Mouse (Mus musculus) heart, postnatal 36 days (tissue): ENCODE data around the gene Apobec3. TPM values are rescaled to one million over a fixed set of nuclear protein-coding genes. Genes with fewer than 3 reads are reported as not detected.
"Not testable (repeated sequence)": the region's sequence is repeated elsewhere in the genome, so short reads cannot be mapped to it uniquely, and the experiment has no call there.

Experiments
- DNase-seq, 2 experiments: peaks; one replicate each; pipeline ENCODE4 v3.0.0; 2021 to 2022
- intact Hi-C: fragments of 180-260 bp; cut with DNase I; formaldehyde crosslinking; loops from one replicate; pipeline ENCODE4 v1.15.1; 2025
- total RNA-seq, 2 experiments: library from RNA; stranded (reverse); gene quantifications; 2 replicates each; pipeline ENCODE4 v1.2.3; 2021

Apobec3 gene
- total RNA-seq, 2 experiments from 2014 or later: 7.7 to 7.8 TPM

DNA sequence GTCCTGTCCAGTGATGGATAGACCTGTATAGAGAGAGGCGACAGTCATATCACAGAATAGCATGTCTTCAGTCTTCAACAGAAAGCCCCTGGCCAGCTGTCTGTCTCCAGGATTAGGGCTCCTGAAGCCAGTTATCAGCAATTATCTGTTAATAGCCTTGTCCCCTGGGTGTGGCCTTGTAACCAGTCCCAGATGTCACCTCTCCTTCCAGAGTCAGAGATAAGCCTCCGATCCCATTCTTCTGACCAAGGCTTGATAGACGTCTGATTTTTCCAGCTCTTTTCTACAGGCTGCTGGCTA is 2.3 kb downstream of the Apobec3 start:
- DNase-seq: no peak
- intact Hi-C loops: loop anchor here (5.0 kb wide), 2 partner anchors 189 to 201 kb away; partner anchors contain the start of gene Gtpbp1

DNA sequence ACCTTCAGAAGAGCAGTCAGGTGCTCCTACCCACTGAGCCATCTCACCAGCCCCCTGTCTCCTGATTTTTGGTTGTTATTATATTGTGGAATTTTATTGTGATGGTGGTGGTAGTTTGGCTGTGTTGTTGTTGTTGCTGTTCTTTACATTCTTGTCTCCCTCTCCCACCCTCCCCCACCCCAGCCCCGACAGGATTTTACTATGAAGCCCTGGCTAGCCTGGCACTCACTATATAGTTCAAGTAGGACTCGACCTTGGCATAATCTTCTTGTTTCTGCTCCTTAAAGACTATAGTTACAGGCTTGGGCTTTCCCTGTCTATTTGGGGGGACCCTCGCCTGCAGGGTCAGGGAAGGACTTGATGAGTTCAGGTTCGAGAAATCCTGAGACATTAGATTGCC is 2.9 kb downstream of the Apobec3 start:
- intact Hi-C loops: loop anchor here (5.0 kb wide), 2 partner anchors 188 to 202 kb away; partner anchors contain the start of gene Gtpbp1
- DNase-seq: no peak

DNA sequence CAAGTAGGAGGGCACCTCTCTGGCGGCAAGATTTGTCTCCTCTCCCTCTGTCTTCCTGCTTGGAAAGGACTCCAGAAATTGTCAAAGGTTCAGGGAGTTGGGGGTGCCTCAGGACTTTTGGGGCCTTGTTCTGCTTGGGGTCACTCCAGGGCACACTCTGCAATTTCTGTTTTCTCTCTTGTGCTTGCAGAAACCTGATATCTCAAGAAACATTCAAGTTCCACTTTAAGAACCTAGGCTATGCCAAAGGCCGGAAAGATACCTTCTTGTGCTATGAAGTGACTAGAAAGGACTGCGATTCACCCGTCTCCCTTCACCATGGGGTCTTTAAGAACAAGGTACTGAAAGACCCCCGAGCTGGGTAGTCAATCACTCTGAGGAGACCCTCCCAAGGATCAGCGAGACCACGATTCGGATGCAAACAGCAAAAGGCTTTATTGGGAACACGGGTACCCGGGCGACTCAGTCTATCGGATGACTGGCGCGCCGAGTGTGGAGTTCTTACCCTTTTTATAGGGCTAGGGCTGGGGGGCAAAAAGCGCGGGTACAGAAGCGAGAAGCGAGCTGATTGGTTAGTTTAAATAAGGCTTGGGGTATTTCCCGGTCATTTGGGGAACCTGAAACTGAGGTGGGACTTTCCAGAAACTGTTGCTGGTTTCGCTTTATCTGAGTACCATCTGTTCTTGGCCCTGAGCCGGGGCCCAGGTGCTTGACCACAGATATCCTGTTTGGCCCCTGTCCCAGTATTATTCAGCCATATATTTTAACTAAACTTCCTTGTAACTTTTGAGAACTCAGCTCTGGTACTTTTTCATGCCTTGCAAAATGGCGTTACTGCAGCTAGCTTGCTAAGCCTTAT is 4.0 kb downstream of the Apobec3 start:
- DNase-seq, intact Hi-C loops: not testable (repeated sequence)

DNA sequence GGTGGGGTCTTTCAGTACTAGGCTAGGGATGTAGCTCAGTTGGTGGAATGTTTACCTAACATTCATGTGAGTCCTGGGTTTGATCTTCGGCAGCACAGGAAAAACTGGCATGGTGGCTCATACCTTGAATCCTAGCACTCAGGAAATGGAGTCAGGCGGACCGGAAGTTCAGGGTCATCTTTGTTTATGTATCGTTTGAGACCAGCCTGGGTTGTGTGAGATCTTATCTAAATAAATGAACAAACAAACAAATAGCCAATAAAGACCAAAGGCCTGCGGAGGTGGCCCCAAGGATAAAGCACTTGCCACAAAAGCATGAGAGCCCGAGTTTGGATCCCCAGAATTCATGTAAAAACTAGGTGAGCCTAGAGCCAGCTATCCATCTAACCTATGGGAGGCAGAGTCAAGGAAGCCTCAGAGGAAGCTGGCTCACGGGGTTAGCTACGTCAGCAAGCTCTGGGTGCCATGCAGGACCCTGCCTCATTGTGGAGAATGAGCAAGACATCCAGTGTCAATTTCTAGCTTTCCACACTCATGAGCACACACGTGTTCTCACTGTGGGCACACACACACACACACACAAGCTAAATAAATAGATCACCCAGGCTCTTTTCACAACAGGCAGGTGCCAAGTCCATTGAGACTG is 4.7 kb downstream of the Apobec3 start:
- no peak for DNase-seq
- intact Hi-C loops: no loop called here

DNA sequence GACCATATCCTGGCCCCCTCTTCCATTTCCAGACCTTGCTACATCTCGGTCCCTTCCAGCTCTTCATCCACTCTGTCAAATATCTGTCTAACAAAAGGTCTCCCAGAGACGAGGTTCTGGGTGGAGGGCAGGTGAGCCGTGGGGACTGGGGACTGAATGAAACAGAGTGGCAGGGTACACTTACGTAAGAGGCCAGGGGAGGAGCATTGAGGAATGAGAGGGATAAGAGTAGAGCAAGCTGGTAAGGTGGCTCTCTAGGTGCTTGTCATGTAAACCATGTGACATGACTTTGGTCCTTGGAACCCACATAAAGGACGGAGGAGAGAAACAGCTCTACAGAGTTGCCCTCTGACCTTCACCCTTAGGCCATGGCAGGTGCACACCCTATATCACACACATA is 7.5 kb downstream of the Apobec3 start:
- intact Hi-C loops: no loop called here
- DNase-seq: no peak

DNA sequence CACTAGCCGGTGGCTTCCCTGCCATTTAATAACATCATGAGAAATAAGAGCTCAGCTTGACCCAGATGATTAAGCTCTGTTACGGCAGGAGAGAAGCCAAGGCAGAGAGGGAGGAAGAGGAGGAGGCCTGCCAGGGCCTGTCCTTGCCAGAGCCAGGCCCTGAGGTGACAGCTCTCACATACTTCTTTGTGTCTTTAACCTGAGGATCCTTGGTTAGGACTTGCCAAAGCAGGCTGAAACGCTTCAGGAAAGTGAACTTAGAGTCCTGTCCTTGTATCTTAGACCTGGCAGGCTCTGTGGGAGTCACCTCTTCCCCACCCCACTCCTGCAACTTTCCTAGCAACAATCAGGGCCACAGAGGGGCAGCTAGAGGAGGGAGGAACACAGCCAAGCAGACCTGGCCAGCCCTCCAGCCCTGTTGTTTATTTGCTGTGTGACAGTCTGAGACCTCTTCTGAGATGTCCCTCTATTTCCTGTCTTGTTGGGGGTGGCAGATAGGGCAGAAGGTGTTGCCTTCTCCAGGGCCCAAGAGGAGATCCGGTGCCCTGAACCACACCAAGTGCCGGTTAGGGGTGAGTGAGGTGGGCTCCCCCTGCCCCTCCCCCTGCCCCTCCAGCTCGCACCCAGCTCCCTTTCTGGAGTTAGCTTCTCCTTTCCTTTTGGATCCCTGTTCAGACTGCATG is 8.5 kb downstream of the Apobec3 start:
- no peak for DNase-seq
- intact Hi-C loops: no loop called here

DNA sequence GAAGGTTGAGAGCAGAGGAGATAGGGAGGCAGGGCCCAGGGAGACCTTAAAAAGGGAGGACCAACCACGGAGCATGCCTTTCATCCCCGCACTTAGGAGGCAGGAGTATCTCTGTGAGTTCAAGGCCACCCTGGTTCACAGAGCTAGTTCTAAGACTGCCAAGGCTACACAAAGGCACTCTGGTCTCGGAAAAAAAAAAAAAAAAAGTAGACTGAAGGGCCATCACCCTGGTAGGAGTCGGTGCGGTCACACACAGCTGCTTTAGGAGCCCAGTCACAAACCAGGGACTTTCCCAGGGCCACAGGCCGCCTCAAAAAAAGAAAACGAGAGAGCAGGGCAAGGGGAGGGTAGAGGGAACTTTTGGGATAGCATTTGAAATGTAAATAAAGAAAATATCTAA is 9.3 kb downstream of the Apobec3 start:
- intact Hi-C loops: no loop called here
- DNase-seq: no peak

DNA sequence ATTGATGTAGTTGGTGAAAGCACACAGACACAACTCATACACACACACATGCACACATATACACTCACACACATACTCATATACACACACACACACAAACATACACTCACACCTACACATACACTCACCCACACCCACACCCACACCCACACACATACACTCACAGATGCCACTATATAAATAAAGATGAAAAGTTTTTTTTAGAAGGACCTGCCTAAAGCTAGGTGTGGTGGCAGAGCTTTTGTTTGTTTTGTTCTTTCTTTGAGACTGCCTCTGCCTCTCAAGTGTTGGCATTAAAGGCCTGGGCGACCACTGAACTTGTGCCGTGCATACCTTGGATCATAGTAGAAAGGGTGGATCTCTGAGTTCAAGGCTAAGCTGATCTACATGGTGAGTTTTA is 9.9 kb downstream of the Apobec3 start:
- no peak for DNase-seq
- intact Hi-C loops: no loop called here

DNA sequence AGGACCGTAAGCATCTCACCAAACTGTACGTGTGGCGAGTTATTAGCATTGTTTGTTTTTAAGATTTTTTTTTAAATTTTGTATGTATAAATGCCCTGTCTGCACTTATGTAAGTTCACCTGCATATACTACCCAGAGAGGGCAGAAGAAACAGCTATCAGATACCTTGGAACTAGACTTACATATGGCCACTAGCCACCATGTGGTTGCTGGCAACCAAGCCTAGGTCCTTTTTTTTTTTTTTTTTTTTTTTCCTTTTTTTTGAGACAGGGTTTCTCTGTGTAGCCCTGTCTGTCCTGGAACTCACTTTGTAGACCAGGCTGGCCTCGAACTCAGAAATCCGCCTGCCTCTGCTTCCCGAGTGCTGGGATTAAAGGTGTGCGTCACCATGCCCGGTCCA is 11.6 kb downstream of the Apobec3 start:
- intact Hi-C loops: not testable (repeated sequence)

DNA sequence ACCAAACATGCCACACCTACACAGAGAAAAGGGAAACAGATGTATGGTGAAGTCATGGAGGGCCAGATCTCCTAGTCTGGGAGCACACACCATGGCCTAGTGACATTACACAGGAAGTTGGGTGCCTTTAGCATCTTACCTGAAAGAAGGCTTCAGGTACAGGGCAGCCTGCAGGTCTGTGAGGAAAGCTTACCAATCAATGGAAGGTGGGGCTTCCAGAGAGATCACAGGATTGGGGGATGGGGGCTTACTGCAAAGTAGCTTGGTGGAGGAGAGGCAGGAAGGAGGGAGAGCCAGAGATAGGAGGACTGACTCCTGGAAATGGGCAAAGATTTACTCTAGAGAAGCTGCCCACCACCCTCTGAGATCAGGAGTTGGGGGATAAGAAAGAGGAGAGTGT is 12.5 kb downstream of the Apobec3 start:
- intact Hi-C loops: no loop called here
- DNase-seq: no peak

More for the DNA sequence above, 11.6 kb downstream of the Apobec3 start:
- not testable (repeated sequence) for DNase-seq

DNA sequence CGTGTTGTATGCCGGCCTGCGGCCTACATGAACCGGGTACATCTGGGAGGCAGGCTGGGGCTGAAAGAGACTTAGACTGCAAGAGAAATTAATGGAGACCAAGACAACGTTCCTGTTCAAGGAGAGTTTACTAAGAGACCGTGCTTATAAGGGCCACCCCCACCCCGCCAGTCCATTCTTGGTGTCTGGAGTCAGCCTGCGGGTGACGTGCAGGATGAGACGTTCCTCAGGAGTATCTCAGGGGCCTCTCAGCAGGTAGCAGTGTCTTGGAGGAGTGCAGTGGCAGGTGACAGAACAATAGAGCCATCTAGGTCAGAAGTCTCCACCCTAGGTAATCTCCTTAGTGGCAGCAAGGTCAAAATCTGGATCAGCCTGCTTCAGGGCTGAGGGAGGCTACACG is 13.2 kb downstream of the Apobec3 start:
- DNase-seq, intact Hi-C loops: not testable (repeated sequence)

DNA sequence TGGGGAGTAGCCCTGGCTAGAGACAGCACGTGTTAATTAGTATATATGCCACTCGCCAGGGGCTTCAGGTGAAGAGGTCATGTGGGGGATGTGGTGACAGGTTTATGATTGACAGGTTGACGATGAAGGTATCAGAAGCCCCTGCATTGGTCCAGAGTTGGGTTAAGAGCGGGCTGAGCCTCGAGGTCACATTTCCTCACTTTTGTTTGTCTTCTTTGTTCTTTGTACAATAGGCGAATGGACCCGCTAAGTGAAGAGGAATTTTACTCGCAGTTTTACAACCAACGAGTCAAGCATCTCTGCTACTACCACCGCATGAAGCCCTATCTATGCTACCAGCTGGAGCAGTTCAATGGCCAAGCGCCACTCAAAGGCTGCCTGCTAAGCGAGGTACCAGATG is 13.8 kb downstream of the Apobec3 start:
- intact Hi-C loops: no loop called here
- DNase-seq: no peak

DNA sequence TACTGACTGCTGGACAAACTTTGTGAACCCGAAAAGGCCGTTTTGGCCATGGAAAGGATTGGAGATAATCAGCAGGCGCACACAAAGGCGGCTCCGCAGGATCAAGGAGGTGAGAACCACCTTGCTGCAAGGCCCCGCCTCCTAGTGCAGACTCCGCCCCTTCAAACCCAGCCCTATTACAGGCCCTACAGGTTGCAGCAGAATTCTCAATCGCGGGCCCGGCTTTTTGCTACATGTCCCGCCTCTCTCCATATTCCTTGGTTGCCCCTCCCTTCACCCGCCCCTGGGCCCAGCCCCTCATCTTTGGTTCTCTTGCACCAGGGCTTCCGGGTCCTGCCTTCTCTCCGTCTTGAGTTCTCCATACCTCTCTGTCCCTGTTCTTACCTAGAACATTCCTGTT is 15.4 kb downstream of the Apobec3 start:
- intact Hi-C loops: no loop called here
- DNase-seq: no peak

DNA sequence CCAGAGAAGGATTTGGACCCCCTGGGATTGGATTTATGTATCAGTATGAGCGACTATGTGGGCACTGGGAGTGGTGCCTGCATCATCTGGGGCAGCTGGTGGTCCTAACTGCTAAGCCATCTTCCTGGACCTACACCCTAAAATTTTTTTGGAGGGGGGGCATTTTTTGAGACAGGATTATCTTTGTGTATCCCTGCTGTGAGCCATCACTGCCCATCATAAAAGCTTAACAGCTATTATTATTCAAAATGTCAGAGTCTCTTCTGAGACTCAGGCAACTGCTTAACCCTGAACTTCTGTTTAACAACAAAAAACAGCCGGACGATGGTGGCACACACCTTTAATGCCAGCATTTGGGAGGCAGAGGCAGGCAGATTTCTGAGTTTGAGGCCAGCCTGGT is 17.5 kb downstream of the Apobec3 start:
- DNase-seq, intact Hi-C loops: not testable (repeated sequence)

DNA sequence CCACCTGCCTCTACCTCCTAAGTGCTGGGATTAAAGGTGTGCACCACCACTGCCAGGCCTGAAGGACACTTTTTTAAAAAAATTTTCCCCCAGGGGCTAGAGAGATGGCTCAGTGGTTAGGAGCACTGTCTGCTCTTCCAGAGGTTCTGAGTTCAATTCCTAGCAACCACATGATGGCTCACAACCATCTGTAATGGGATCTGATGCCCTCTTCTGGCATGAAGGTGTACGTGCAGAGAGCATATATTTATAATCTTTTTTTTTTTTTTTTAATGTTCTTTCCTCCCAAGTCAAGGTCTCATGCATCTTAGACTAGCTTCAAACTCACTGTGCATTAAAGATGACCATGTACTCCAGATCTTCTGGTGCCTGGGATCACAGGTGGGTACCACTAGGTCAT is 19.4 kb downstream of the Apobec3 start:
- DNase-seq, intact Hi-C loops: not testable (repeated sequence)

DNA sequence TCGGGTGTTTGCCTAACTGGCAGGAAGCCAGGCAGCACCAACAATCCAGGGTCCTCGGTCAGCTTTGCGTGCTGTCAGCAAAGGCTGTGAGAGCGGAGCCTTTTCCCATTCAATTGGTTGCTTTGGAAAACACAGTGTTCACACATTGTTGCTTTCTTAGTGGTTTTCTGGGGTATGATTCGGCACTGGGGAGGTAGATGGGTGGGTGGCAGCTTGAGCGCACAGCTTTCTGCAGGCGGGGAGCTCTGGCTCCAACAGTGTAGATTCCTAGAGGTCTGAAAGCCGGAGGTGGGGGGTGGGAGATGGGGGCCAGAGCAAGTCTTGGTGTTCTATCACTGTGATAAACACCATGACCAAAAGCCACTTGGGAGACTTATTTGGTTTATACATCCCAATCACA is 19.9 kb downstream of the Apobec3 start:
- intact Hi-C loops: no loop called here
- no peak for DNase-seq

DNA sequence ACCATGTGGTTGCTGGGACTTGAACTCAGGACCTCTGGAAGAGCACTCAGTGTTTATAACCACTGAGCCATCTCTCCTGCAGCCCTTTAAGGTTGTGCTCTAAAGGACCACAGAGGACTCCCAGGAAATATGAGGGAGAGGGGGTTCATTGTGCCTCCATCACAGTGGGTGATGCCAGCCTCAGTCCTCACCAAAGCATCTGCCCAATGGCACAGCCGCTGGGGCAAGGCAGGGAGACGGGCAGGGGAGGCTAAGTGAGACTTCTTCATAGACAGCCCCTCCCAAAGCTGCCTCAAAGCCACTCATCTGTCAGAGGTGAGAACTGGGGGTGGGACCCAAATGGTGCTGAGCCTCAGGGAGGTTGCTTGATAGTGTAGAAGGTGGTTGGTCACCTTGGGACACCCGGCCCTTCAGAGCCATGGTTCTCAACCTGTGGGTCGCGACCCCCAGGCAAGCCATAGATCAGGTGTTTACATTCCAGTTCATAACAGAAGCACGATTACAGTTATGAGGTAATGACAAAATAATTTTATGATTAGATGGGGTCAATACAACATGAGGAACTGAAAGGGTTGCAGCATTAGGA is 22.4 kb downstream of the Apobec3 start:
- DNase-seq: no peak
- intact Hi-C loops: no loop called here

DNA sequence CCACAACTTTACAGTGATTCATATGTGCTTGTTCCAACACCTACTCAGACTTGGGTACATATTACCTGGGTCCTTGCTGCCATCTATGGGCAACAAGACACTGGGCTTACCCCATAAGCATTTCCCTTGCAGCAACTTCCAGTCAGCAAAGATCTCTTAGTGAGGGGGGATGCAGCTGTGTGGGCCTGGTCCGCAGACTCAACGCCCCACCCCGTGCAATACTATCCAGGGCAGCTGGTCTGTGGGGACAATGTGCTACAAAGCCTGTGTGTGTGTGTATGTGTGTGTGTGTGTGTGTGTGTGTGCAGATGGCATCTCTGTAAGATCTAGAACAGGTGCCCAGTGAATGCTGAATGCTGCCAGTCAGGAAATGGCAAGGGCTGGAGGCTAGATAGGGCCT is 22.9 kb downstream of the Apobec3 start:
- intact Hi-C loops: no loop called here
- no peak for DNase-seq

DNA sequence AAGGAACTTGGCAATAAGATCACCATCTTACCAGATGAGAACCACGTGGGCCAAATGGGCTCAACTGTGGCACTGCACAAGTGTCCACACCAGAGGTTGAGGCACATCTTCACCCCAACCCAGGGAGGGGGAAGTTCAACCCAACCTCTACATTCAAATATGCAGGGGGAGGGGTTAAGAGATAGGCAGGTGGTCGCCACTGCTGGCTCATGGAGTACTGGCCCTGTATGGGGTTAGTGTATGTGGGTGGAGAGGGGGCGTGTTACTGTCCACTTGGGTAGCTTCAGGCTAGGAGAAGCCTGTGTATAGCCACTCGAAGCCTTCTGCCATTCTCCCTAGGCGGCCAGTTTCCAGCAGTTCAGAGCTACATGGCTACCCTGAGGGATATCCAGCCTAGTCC is 24.7 kb downstream of the Apobec3 start:
- intact Hi-C loops: no loop called here
- DNase-seq: no peak

DNA sequence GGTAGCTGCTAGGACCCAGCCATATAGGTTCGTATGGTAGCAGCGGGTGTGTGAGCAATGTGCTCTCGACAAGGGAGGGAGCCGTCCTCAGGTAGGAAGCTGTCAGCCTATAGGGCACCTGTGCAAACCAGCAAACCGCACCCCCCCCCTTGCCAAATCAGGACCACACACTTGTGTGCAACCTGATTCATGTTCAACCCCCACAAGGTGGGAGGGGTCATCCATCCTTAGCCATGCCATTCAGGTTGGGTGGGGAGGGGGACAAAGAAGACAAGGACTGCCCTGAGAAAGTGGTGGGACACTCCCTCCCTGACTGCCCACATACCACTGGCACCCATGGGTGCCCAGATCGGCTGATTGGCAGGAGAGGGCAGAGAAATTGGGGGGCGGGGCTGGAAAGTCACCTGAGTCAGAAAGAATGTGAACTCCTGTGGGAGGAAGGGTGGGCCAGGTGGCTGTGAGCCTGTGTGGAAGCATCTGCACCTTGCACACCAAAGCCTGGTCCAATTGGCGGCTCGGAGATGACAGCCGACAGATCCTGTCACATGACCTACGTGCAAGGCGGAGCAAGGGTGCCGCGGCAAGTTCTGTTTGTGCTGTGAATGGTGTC is 25.8 kb downstream of the Apobec3 start:
- no peak for DNase-seq
- intact Hi-C loops: no loop called here

DNA sequence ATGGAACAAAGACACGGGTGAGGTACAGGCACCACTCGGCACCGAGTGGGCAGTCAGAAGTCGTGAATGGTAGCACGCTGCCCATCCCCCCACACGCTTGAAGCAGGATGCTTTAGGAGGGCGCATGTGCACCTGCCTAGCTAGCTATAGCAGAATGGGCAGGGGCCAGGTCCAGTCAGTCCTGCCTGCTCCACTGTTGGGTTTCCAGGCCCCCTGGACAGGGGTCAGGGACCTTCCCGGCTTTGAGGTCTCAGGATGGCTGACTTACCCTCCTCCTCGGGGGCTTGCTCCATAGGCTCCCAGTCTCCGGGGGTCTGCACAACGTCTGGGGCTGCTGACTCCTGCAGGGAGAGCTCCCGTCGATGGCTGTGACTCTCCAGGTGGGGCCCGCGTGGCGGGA is 27.0 kb downstream of the Apobec3 start:
- no peak for DNase-seq
- intact Hi-C loops: no loop called here
